ENCODE assay signal across 32 mouse cellular contexts in genomic region chr9:64587991-64588390, GRCm38 (mm10).
A peak's percentile ranks its signal among the peaks of the same experiment; 100 is the strongest.
DNase-seq lines count a peak whose midpoint lies in the region; ATAC-seq and TF ChIP-seq lines count a peak whose summit lies in the region.
"Had no signal": no experiment of that assay in that cellular context is flagged by ENCODE, and none has a peak within 500 bp of the region (broad histone marks: within the 10 kb centered on the region; RNA-seq: fewer than 3 reads in every experiment).

No protein-coding gene starts in this region.

- no peak for ATAC-seq in liver, embryonic 13.5 days (ENCODE audit: low read depth)
- ATAC-seq in liver, embryonic 11.5 days (replicated peaks; ENCODE audit: low FRiP score): no peak
- no peak for ATAC-seq in hindbrain, postnatal 0 days
- ATAC-seq: forebrain, embryonic 15.5 days; lung, postnatal 0 days; midbrain, embryonic 13.5 days; Patski had no signal

- no peaks in the 10 kb centered on the region for H3K9me3 ChIP-seq in liver, embryonic 13.5 days (replicated peaks)
- no peaks in the 10 kb centered on the region for H3K9me3 ChIP-seq in liver, embryonic 11.5 days (ENCODE audit: control insufficient read depth, low read length)
- no peaks in the 10 kb centered on the region for H3K9me3 ChIP-seq in heart, embryonic 10.5 days
- no peaks in the 10 kb centered on the region for H3K9me3 ChIP-seq in hindbrain, postnatal 0 days (ENCODE audit: low read length)
- H3K9me3 ChIP-seq: embryonic facial prominence, embryonic 12.5 days; forebrain, embryonic 10.5 days; forebrain, embryonic 15.5 days; heart, embryonic 13.5 days; kidney, embryonic 15.5 days; limb, embryonic 12.5 days; midbrain, embryonic 13.5 days; neural tube, embryonic 15.5 days; stomach, embryonic 15.5 days had no signal

- peak overlapping the region; percentile 37 for H3K9ac ChIP-seq in liver, embryonic 13.5 days
- no peak overlapping the region for H3K9ac ChIP-seq in liver, embryonic 11.5 days (ENCODE audit: low read depth, low read length)
- H3K9ac ChIP-seq in hindbrain, postnatal 0 days (replicated peaks; ENCODE audit: low read length): no peak overlapping the region
- H3K9ac ChIP-seq: embryonic facial prominence, embryonic 12.5 days; forebrain, embryonic 15.5 days; heart, embryonic 13.5 days; hindbrain, embryonic 14.5 days; kidney, embryonic 15.5 days; limb, embryonic 12.5 days; midbrain, embryonic 13.5 days; neural tube, embryonic 15.5 days; stomach, embryonic 15.5 days had no signal

- H3K4me3 ChIP-seq in liver, embryonic 13.5 days (replicated peaks): no peak overlapping the region
- no peak overlapping the region for H3K4me3 ChIP-seq in liver, embryonic 11.5 days (ENCODE audit: low read depth, low read length)
- H3K4me3 ChIP-seq in cerebellum, adult 2 months (replicated peaks; ENCODE audit: insufficient read depth, low read depth, low read length): no peak overlapping the region
- no peak overlapping the region for H3K4me3 ChIP-seq in heart, embryonic 10.5 days
- H3K4me3 ChIP-seq in hindbrain, postnatal 0 days (ENCODE audit: low read length): no peak overlapping the region
- H3K4me3 ChIP-seq: embryonic facial prominence, embryonic 12.5 days; forebrain, embryonic 10.5 days; forebrain, embryonic 15.5 days; gastrocnemius, adult 2 months; heart, adult 2 months; heart, embryonic 13.5 days; kidney, embryonic 15.5 days; left cerebral cortex, adult 2 months; limb, embryonic 12.5 days; megakaryocyte, embryonic 14.5 days; midbrain, embryonic 13.5 days; neural tube, embryonic 15.5 days; stomach, embryonic 15.5 days had no signal

- no peak for TF ChIP-seq CTCF in cerebellum, adult 2 months (IDR thresholded peaks at IDR 0.05; ENCODE audit: borderline replicate concordance, insufficient read depth, low read depth, low read length)
- TF ChIP-seq CTCF in hindbrain, postnatal 0 days (IDR thresholded peaks at IDR 0.05; ENCODE audit: low read depth): no peak

- WGBS in liver, embryonic 13.5 days (ENCODE audit: insufficient replicate concordance): 89% methylated on average over 7 of the region's 7 CpGs
- 92% methylated on average over 7 of the region's 7 CpGs for WGBS in liver, embryonic 11.5 days
- WGBS in cerebellum, adult 2 months: 21% methylated on average over 7 of the region's 7 CpGs
- WGBS in heart, embryonic 10.5 days: 83% methylated on average over 7 of the region's 7 CpGs
- WGBS in hindbrain, postnatal 0 days: 88% methylated on average over 7 of the region's 7 CpGs

- TF ChIP-seq POLR2A in cerebellum, adult 2 months (IDR thresholded peaks at IDR 0.05; ENCODE audit: borderline replicate concordance, insufficient read depth, low read length): no peak

- no peak overlapping the region for H3K4me2 ChIP-seq in liver, embryonic 13.5 days
- no peak overlapping the region for H3K4me2 ChIP-seq in liver, embryonic 11.5 days
- H3K4me2 ChIP-seq in hindbrain, postnatal 0 days (ENCODE audit: low read depth, low read length): no peak overlapping the region
- H3K4me2 ChIP-seq: embryonic facial prominence, embryonic 12.5 days; forebrain, embryonic 15.5 days; heart, embryonic 13.5 days; hindbrain, embryonic 14.5 days; kidney, embryonic 15.5 days; limb, embryonic 12.5 days; midbrain, embryonic 13.5 days; neural tube, embryonic 15.5 days; stomach, embryonic 15.5 days had no signal

- H3K36me3 ChIP-seq in liver, embryonic 13.5 days: no peaks in the 10 kb centered on the region
- no peaks in the 10 kb centered on the region for H3K36me3 ChIP-seq in liver, embryonic 11.5 days (ENCODE audit: control insufficient read depth, insufficient read depth, low read length)
- no peaks in the 10 kb centered on the region for H3K36me3 ChIP-seq in heart, embryonic 10.5 days
- H3K36me3 ChIP-seq in hindbrain, postnatal 0 days (ENCODE audit: insufficient read depth, low read length): no peaks in the 10 kb centered on the region
- H3K36me3 ChIP-seq: embryonic facial prominence, embryonic 12.5 days; forebrain, embryonic 10.5 days; forebrain, embryonic 15.5 days; heart, embryonic 13.5 days; kidney, embryonic 15.5 days; limb, embryonic 12.5 days; midbrain, embryonic 13.5 days; neural tube, embryonic 15.5 days; stomach, embryonic 15.5 days had no signal

- no peaks in the 10 kb centered on the region for H3K27me3 ChIP-seq in liver, embryonic 13.5 days
- no peaks in the 10 kb centered on the region for H3K27me3 ChIP-seq in liver, embryonic 11.5 days (replicated peaks; ENCODE audit: control insufficient read depth, insufficient read depth, low read length)
- H3K27me3 ChIP-seq in cerebellum, adult 2 months (ENCODE audit: control insufficient read depth, insufficient read depth, low read length): no peaks in the 10 kb centered on the region
- H3K27me3 ChIP-seq in heart, embryonic 10.5 days (ENCODE audit: insufficient read depth, poor library complexity, severe bottlenecking): peaks cover 28% of the 10 kb centered on the region
- H3K27me3 ChIP-seq in hindbrain, postnatal 0 days (ENCODE audit: insufficient read depth, low read length): no peaks in the 10 kb centered on the region
- H3K27me3 ChIP-seq: embryonic facial prominence, embryonic 12.5 days; forebrain, embryonic 15.5 days; limb, embryonic 12.5 days; Patski; stomach, embryonic 15.5 days had no signal

- DNase-seq in liver, embryonic 13.5 days: no peak
- no peak for DNase-seq in liver, embryonic 11.5 days (ENCODE audit: low spot score)
- DNase-seq in cerebellum, adult 2 months: peak; percentile 70 to 82
- DNase-seq in cerebellum, postnatal 14 days: peak; percentile 62 to 74
- DNase-seq in heart, embryonic 10.5 days (ENCODE audit: low spot score): no peak
- DNase-seq in embryo, embryonic 9.5 days (ENCODE audit: extremely low spot score): no peak
- no peak for DNase-seq in hindbrain, postnatal 0 days (ENCODE audit: low spot score)
- DNase-seq: adrenal gland, postnatal 14 days; gastrocnemius, adult 2 months; gastrocnemius, postnatal 36 days; heart, adult 2 months; heart, postnatal 10 days; kidney, adult 18-20 months; kidney, postnatal 25 days; lung, adult 18-20 months; lung, postnatal 4 days; retina, postnatal 1 day; right cerebral cortex, postnatal 25 days had no signal

- H3K27ac ChIP-seq in liver, embryonic 13.5 days: peak overlapping the region; percentile 99
- H3K27ac ChIP-seq in liver, embryonic 11.5 days (ENCODE audit: low read depth, low read length): no peak overlapping the region
- peak overlapping the region; percentile 42 for H3K27ac ChIP-seq in cerebellum, adult 2 months (ENCODE audit: insufficient read depth, low read length)
- no peak overlapping the region for H3K27ac ChIP-seq in heart, embryonic 10.5 days
- no peak overlapping the region for H3K27ac ChIP-seq in hindbrain, postnatal 0 days
- H3K27ac ChIP-seq: embryonic facial prominence, embryonic 12.5 days; forebrain, embryonic 10.5 days; forebrain, embryonic 15.5 days; gastrocnemius, adult 2 months; heart, adult 2 months; heart, embryonic 13.5 days; hindbrain, embryonic 14.5 days; kidney, embryonic 15.5 days; left cerebral cortex, adult 2 months; limb, embryonic 12.5 days; midbrain, embryonic 13.5 days; neural tube, embryonic 15.5 days; stomach, embryonic 15.5 days had no signal

- H3K4me1 ChIP-seq in liver, embryonic 13.5 days (replicated peaks): peaks cover 67% of the 10 kb centered on the region
- peaks cover 24% of the 10 kb centered on the region for H3K4me1 ChIP-seq in liver, embryonic 11.5 days (replicated peaks; ENCODE audit: control insufficient read depth, insufficient read depth, low read length)
- peaks cover 57% of the 10 kb centered on the region for H3K4me1 ChIP-seq in cerebellum, adult 2 months (ENCODE audit: control insufficient read depth, insufficient read depth, low read length)
- H3K4me1 ChIP-seq in heart, embryonic 10.5 days: peaks cover 9% of the 10 kb centered on the region; the same call in 1 of the 2 replicates
- 0 out of 2 replicates have a peak, but pooled peaks cover 3% of the 10 kb centered on the region for H3K4me1 ChIP-seq in hindbrain, postnatal 0 days (ENCODE audit: insufficient read depth, low read length)
- H3K4me1 ChIP-seq: embryonic facial prominence, embryonic 12.5 days; forebrain, embryonic 15.5 days; kidney, embryonic 15.5 days; stomach, embryonic 15.5 days had no signal

Comparison
In these comparisons a context has a peak if more than half of its experiments do, and no peak if none do; other contexts are left out.
1. H3K27ac ChIP-seq: peak in liver, embryonic 13.5 days (single experiment) and cerebellum, adult 2 months (single experiment); none in liver, embryonic 11.5 days (single experiment), heart, embryonic 10.5 days (single experiment) and hindbrain, postnatal 0 days (single experiment).
2. DNase-seq: peak in cerebellum, adult 2 months (2 of 2) and cerebellum, postnatal 14 days (2 of 2); none in liver, embryonic 13.5 days (single experiment), liver, embryonic 11.5 days (single experiment), heart, embryonic 10.5 days (single experiment), embryo, embryonic 9.5 days (single experiment) and hindbrain, postnatal 0 days (single experiment).